Mouse (Mus musculus) layer of hippocampus, adult 6 months (tissue): ENCODE data around the gene Gm33815. TPM values are rescaled to one million over a fixed set of nuclear protein-coding genes. Genes with fewer than 3 reads are reported as not detected.

Experiments used
- long read RNA-seq, 2 experiments: library from polyadenylated mRNA; unstranded; transcript quantifications; one replicate each; pipeline ENCODE4 v2.0.0; 2019 to 2020
- polyA plus RNA-seq: library from polyadenylated mRNA; unstranded; fragments of <200 nt; fragmentation: Nextera tagmentation; gene quantifications from 2 replicates; pipeline ENCODE4 v1.2.3, GENCODE M21; 2021

Gm33815 gene
- polyA plus RNA-seq, result not detected in 2 replicates
- long read RNA-seq, experiment 1, result 0 reads
- long read RNA-seq, experiment 2, result 0 reads

DNA sequence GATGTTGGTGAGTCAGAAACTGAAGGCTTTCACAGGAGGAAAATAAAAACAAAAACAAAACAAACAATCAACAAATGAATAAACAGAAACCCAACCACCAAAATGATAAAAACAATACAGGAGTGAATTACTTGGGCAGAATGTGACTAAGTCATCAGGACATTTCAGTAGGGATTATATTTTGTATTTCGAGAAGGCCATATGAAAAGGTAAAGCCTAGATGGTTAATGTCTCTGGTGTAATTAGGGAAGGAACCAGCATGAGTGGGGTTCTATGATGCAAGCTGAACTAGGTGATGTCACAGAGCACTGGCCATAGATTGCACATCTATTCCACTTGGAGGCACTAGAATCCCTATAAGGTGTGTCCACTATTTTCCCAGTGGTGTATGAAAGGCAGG lies at the start of gene Gm33815:
Gm33815 (plus strand) TSS at position 301 of the 400 bp plus-strand sequence.

